Mouse (Mus musculus) bone marrow macrophage, adult 2 months (primary cell): ENCODE results near the gene Mid1.
"Not testable (repeated sequence)": the region's sequence is repeated elsewhere in the genome, so short reads cannot be mapped to it uniquely, and the experiment has no call there.

Source experiments
- CTCF ChIP-seq: IDR thresholded peaks from 2 replicates; pipeline ENCODE4 v1.5.1; 2012; ENCODE audit warnings: low read depth, mild to moderate bottlenecking, low read length, moderate library complexity
- POLR2A ChIP-seq: IDR thresholded peaks from 2 replicates; pipeline ENCODE4 v1.6.1; 2012; ENCODE audit warnings: mild to moderate bottlenecking, low read depth, low read length, borderline replicate concordance

DNA sequence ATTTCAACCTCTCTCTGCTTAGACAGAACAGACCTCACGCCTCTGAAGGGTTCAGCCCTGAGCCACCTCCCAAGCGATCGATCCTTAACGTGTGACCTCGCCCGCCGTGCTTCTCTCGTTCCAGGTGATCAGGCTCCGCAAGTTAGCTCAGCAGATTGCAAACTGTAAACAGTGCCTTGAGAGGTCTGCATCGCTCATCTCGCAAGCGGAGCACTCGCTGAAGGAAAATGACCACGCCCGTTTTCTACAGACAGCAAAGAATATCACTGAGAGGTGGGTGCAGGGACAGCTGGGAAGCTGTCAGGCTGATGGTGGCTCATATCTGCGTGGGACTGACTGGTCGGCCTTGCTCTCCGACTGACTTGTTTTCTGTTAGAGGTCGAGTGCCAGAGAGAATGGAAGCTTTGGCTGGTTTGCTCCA lies 296.8 kb downstream of the Mid1 start:
- not testable (repeated sequence) for TF ChIP-seq CTCF, POLR2A
